Mouse (Mus musculus) heart, embryonic 16.5 days (tissue): ENCODE results near the gene Gsdma2. TPM values are rescaled to one million over a fixed set of nuclear protein-coding genes. Genes with fewer than 3 reads are reported as not detected.

ENCODE experiments used
- ATAC-seq: fragments of 200-750 bp; cut with Nextera tagmentation; replicated peaks from 2 replicates; pipeline ENCODE4 v1.8.0; 2017; ENCODE audit warnings: moderate number of reproducible peaks; ENCODE audit not compliant: insufficient read depth, low FRiP score; ENCODE audit errors: extremely low read depth
- H3K27ac ChIP-seq: fragments of 300-500 bp; sonication (generic); 2 replicates; pipeline ENCODE4 v1.5.1; 2014; ENCODE audit warnings: mild to moderate bottlenecking, low read length, control low read depth, moderate library complexity
- H3K27me3 ChIP-seq: fragments of 300-500 bp; sonication (generic); 2 replicates; pipeline ENCODE4 v1.6.1; 2014; ENCODE audit warnings: low read length, mixed read lengths; ENCODE audit not compliant: control insufficient read depth, insufficient read depth
- H3K36me3 ChIP-seq: fragments of 300-500 bp; sonication (generic); 2 replicates; pipeline ENCODE4 v1.6.1; 2014; ENCODE audit not compliant: control insufficient read depth, insufficient read depth
- H3K4me1 ChIP-seq: fragments of 300-500 bp; sonication (generic); 2 replicates; pipeline ENCODE4 v1.6.1; 2014; ENCODE audit warnings: low read length, mixed read lengths; ENCODE audit not compliant: control insufficient read depth, insufficient read depth
- H3K4me2 ChIP-seq: fragments of 300-500 bp; sonication (generic); 2 replicates; pipeline ENCODE4 v1.6.1; 2014; ENCODE audit warnings: low read depth, mild to moderate bottlenecking, control low read depth, low read length
- H3K4me3 ChIP-seq: fragments of 300-500 bp; sonication (generic); 2 replicates; pipeline ENCODE4 v1.5.1; 2014; ENCODE audit warnings: mild to moderate bottlenecking, control low read depth, low read length
- H3K9ac ChIP-seq: fragments of 300-500 bp; sonication (generic); 2 replicates; pipeline ENCODE4 v1.6.1; 2014; ENCODE audit warnings: low read length, control low read depth
- H3K9me3 ChIP-seq: fragments of 300-500 bp; sonication (generic); replicated peaks from 2 replicates; pipeline ENCODE4 v1.6.1; 2016; ENCODE audit warnings: low read length; ENCODE audit not compliant: control insufficient read depth
- WGBS: fragments of 180-500 bp; shearing (Covaris S2); extraction: QIAGEN DNeasy Blood & Tissue Kit; methylation state at CpG from one replicate; pipeline ENCODE4 v1.1.7; 2014; 5-methylcytosine and 5-hydroxymethylcytosine counted together
- polyA plus RNA-seq: library from polyadenylated mRNA; unstranded; fragments of >200 nt; fragmentation: Nextera tagmentation; extraction: Ambion mirVana; gene quantifications from 2 replicates; pipeline ENCODE4 v1.2.1, GENCODE M21; 2015

Gsdma2 gene
- polyA plus RNA-seq, 1 experiment from 2014 or later, result 0.18 TPM

DNA sequence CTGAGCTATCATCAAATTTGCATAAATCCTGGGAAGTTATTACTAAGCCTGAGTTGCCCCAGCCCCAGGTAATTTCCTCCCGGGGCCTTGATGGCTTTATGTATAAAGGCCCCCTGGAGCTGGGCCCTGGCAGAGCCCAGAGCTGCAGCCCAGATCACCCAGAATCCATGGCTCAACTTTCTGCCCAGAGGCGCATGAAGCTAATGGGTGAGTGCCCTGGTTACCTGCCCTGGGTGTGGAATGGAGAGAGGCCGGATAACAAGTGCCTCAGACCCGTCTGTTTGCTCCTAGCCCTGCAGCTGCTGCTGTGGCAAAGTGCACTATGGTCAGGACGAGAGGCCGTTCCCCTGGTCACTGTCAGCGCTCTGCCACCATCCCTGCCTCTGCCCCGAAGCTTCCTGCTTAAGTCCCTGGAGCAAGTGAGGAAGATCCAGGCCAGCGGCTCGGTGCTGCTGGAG, 54.7 kb downstream of the Gsdma2 start, which contains the start of gene Csf3:
Csf3 (plus strand) TSS at position 51 of the 458 bp plus-strand sequence.
- no peaks in the 10 kb centered on the region for H3K9me3 ChIP-seq
- no peak within 1 kb of the TSS for H3K9ac ChIP-seq
- H3K4me3 ChIP-seq, result no peak within 1 kb of the TSS
- ATAC-seq, result no peak
- no peak within 1 kb of the TSS for H3K27ac ChIP-seq
- 54% methylated on average over 10 of the region's 10 CpGs for WGBS
- peaks cover 3% of the 10 kb centered on the region; the same call in 1 of the 2 replicates for H3K4me1 ChIP-seq
- peaks cover 15% of the 10 kb centered on the region for H3K36me3 ChIP-seq
- H3K4me2 ChIP-seq, result no peak within 1 kb of the TSS
- H3K27me3 ChIP-seq, result no peaks in the 10 kb centered on the region

GRCm38 (mm10) chr11:98702323-98702722, 55.8 kb downstream of the Gsdma2 start:
- WGBS, result 63% methylated on average over 5 of the region's 5 CpGs

GRCm38 (mm10) chr11:98705021-98705420, 58.5 kb downstream of the Gsdma2 start:
- H3K27ac ChIP-seq, result no peak overlapping the region
- H3K9me3 ChIP-seq, result no peaks in the 10 kb centered on the region
- 89% methylated on average over 10 of the region's 10 CpGs for WGBS
- no peak overlapping the region for H3K9ac ChIP-seq
- peaks cover 21% of the 10 kb centered on the region for H3K36me3 ChIP-seq
- H3K4me3 ChIP-seq, result no peak overlapping the region
- H3K27me3 ChIP-seq, result no peaks in the 10 kb centered on the region
- no peak overlapping the region for H3K4me2 ChIP-seq
- H3K4me1 ChIP-seq, result peaks cover 28% of the 10 kb centered on the region
- no peak for ATAC-seq

More at GRCm38 (mm10) chr11:98702323-98702722, 55.8 kb downstream of the Gsdma2 start:
- H3K4me3 ChIP-seq, result no peak overlapping the region
- no peak overlapping the region for H3K9ac ChIP-seq
- H3K36me3 ChIP-seq, result peaks cover 18% of the 10 kb centered on the region
- H3K4me1 ChIP-seq, result peaks cover 5% of the 10 kb centered on the region; the same call in 1 of the 2 replicates
- ATAC-seq, result no peak
- no peak overlapping the region for H3K4me2 ChIP-seq
- no peaks in the 10 kb centered on the region for H3K9me3 ChIP-seq
- no peak overlapping the region for H3K27ac ChIP-seq
- H3K27me3 ChIP-seq, result no peaks in the 10 kb centered on the region

Other genes starting within 250 kb of the Gsdma2 start
- gene Pgap3, start 246.3 kb upstream of the Gsdma2 start, polyA plus RNA-seq, result 18.0 and 19.0 TPM in 2 replicates
- gene Erbb2, start 234.3 kb upstream of the Gsdma2 start, polyA plus RNA-seq, result 34.1 and 41.9 TPM in 2 replicates
- 100 and 115 TPM in 2 replicates for gene Mien1, start 207.8 kb upstream of the Gsdma2 start, polyA plus RNA-seq
- gene Grb7, start 200.4 kb upstream of the Gsdma2 start, polyA plus RNA-seq, result 1.9 and 4.3 TPM in 2 replicates
- gene Ikzf3, start 100.7 kb upstream of the Gsdma2 start, polyA plus RNA-seq, result 1.0 and 4.0 TPM in 2 replicates
- gene Zpbp2, start 95.7 kb upstream of the Gsdma2 start, polyA plus RNA-seq, result 0.42 and 0.62 TPM in 2 replicates
- gene Ormdl3, start 59.4 kb upstream of the Gsdma2 start, polyA plus RNA-seq, result 65.1 and 66.7 TPM in 2 replicates
- not detected in 2 replicates for gene Lrrc3c, start 48.5 kb upstream of the Gsdma2 start, polyA plus RNA-seq
- 0.30 and 2.9 TPM in 2 replicates for gene Gm12355, start 21.1 kb upstream of the Gsdma2 start, polyA plus RNA-seq
- gene Gsdma3, start 20.4 kb upstream of the Gsdma2 start, polyA plus RNA-seq, result 0.09 TPM in 1 of 2 replicates, not detected in the other
- not detected in 2 replicates for gene Gsdma, start 17.6 kb downstream of the Gsdma2 start, polyA plus RNA-seq
- 166 and 169 TPM in 2 replicates for gene Psmd3, start 35.8 kb downstream of the Gsdma2 start, polyA plus RNA-seq
- gene Csf3, start 54.5 kb downstream of the Gsdma2 start, polyA plus RNA-seq, result not detected in 2 replicates
- 36.8 and 40.3 TPM in 2 replicates for gene Med24, start 82.7 kb downstream of the Gsdma2 start, polyA plus RNA-seq
- 37.5 and 40.2 TPM in 2 replicates for gene Thra, start 93.9 kb downstream of the Gsdma2 start, polyA plus RNA-seq
- 7.0 and 8.2 TPM in 2 replicates for gene Nr1d1, start 128.6 kb downstream of the Gsdma2 start, polyA plus RNA-seq
- gene Msl1, start 148.8 kb downstream of the Gsdma2 start, polyA plus RNA-seq, result 15.2 and 15.5 TPM in 2 replicates
- gene Casc3, start 158.1 kb downstream of the Gsdma2 start, polyA plus RNA-seq, result 23.4 and 24.0 TPM in 2 replicates
- gene Rapgefl1, start 190.0 kb downstream of the Gsdma2 start, polyA plus RNA-seq, result 1.0 and 1.1 TPM in 2 replicates
- gene Wipf2, start 216.9 kb downstream of the Gsdma2 start, polyA plus RNA-seq, result 3.1 and 3.4 TPM in 2 replicates